Mouse (Mus musculus) sigmoid colon, adult 10 weeks (tissue): Measurements from ENCODE around the gene Gm13101. TPM values are rescaled to one million over a fixed set of nuclear protein-coding genes. Genes with fewer than 3 reads are reported as not detected.

Source experiments
- polyA plus RNA-seq: library from polyadenylated mRNA; stranded (reverse); fragments of 350-450 nt; fragmentation: Illumina TruSeq; extraction: RNeasy Lipid Tissue Mini Kit (QIAGEN cat#74804); gene quantifications from one replicate; pipeline ENCODE4 v1.2.3, GENCODE M21; 2014; ENCODE audit warnings: low read depth, low replicate concordance

The Gm13101 gene
- polyA plus RNA-seq = not detected

DNA sequence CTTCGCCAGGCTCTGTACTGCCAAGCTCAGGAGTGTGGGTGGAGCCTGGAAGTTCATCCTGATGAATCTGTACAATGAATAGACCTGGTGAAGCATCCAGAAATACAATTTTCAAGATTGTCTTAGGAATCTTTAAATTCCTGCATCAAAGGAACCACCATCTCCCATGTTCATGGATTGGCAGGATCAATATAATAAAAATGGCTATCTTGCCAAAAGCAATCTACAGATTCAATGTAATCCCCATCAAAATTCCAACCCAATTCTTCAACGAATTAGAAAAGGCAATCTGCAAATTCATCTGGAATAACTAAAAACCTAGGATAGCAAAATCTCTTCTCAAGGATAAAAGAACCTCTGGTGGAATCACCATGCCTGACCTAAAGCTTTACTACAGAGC, at the start of gene Gm13101:
Gene Gm13101, minus strand, starts transcription at position 101 of the 400 bp plus-strand sequence.

DNA sequence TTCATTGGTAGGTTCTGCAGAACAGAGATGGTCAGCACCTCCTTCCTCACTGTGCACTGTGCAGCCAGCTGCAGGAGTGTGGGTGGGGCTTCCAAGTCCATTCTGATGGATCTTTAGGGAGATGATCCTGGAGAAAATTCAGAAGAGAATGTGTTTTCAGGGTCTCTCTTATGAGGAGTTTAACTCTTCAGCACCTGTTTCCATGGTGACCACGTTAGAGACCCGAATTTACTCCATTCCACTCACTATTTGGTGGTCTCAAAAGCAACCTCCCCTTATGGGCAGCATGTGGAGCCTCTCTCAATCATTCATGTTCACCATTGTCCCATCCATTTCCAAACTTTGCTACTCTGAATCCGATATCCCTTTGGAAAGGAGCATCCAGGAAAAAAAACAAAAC, 27.5 kb upstream of the Gm13101 start, which contains the start of gene Pramef17:
Gene Pramef17, minus strand, starts transcription at position 101 of the 400 bp plus-strand sequence.

DNA sequence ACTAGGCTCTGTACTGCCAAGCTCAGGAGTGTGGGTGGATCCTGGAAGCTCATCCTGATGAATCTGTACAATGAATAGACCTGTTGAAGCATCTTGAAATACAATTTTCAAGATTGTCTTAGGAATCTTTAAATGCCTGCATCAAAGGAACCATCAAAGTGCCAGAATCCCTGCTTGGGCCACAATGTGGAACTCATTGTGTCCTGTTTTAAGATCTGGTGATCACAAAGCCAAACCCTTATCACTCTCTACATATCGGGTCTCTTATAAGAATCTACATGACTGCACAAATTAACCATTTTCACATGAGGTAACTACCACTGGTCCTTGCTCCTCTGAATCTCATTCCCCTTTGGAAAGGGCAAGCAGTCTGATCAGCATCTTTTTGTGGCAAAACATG, 15.8 kb downstream of the Gm13101 start, which contains the start of gene Pramef25:
Gene Pramef25, minus strand, starts transcription at position 101 of the 400 bp plus-strand sequence.

Other genes starting within 250 kb of the Gm13101 start
- not detected for gene Gm13078, start 247.5 kb downstream of the Gm13101 start, polyA plus RNA-seq
- not detected for gene Gm13023, start 177.6 kb downstream of the Gm13101 start, polyA plus RNA-seq
- gene Gm13084, start 150.9 kb downstream of the Gm13101 start, polyA plus RNA-seq = not detected
- not detected for gene Gm13103, start 120.5 kb downstream of the Gm13101 start, polyA plus RNA-seq
- not detected for gene Pramef6, start 66.6 kb downstream of the Gm13101 start, polyA plus RNA-seq
- gene Pramef25, start 15.9 kb downstream of the Gm13101 start, polyA plus RNA-seq = not detected
- not detected for gene Pramef17, start 27.4 kb upstream of the Gm13101 start, polyA plus RNA-seq
- not detected for gene Pramel4, start 92.2 kb upstream of the Gm13101 start, polyA plus RNA-seq
- gene Gm13102, start 139.5 kb upstream of the Gm13101 start, polyA plus RNA-seq = not detected
- not detected for gene Oog3, start 195.7 kb upstream of the Gm13101 start, polyA plus RNA-seq
- gene Oog2, start 223.8 kb upstream of the Gm13101 start, polyA plus RNA-seq = not detected
- gene C87977, start 246.4 kb upstream of the Gm13101 start, polyA plus RNA-seq = not detected